Mouse (Mus musculus) forebrain, embryonic 11.5 days (tissue): Measurements from ENCODE around the gene Gm10803. TPM values are rescaled to one million over a fixed set of nuclear protein-coding genes. Genes with fewer than 3 reads are reported as not detected.
"Not testable (repeated sequence)": the region's sequence is repeated elsewhere in the genome, so short reads cannot be mapped to it uniquely, and the experiment has no call there.

ENCODE experiments used
- ATAC-seq: fragments of 200-750 bp; cut with Nextera tagmentation; replicated peaks from 2 replicates; pipeline ENCODE4 v1.8.0; 2017; ENCODE audit warnings: moderate TSS enrichment; ENCODE audit not compliant: low FRiP score
- DNase-seq: peaks from one replicate; pipeline ENCODE4 v3.0.0-alpha.2; 2017; ENCODE audit warnings: low spot score
- H3K27ac ChIP-seq: fragments of 300-500 bp; sonication (generic); 2 replicates; pipeline ENCODE4 v1.5.1; 2014; ENCODE audit warnings: low read depth, low read length
- H3K27me3 ChIP-seq: fragments of 300-500 bp; sonication (generic); 2 replicates; pipeline ENCODE4 v1.6.1; 2014; ENCODE audit warnings: mild to moderate bottlenecking, low read length, mixed read lengths; ENCODE audit not compliant: control insufficient read depth, insufficient read depth
- H3K36me3 ChIP-seq: fragments of 300-500 bp; sonication (generic); 2 replicates; pipeline ENCODE4 v1.6.1; 2014; ENCODE audit warnings: mild to moderate bottlenecking, low read length, moderate library complexity, mixed read lengths; ENCODE audit not compliant: control insufficient read depth, insufficient read depth
- H3K4me1 ChIP-seq: fragments of 300-500 bp; sonication (generic); replicated peaks from 2 replicates; pipeline ENCODE4 v1.6.1; 2014; ENCODE audit warnings: low read length, mixed read lengths; ENCODE audit not compliant: control insufficient read depth, insufficient read depth
- H3K4me2 ChIP-seq: fragments of 300-500 bp; sonication (generic); 2 replicates; pipeline ENCODE4 v1.6.1; 2014; ENCODE audit warnings: low read depth, mild to moderate bottlenecking, low read length, moderate library complexity, mixed read lengths; ENCODE audit not compliant: severe bottlenecking
- H3K4me3 ChIP-seq: fragments of 300-500 bp; sonication (generic); 2 replicates; pipeline ENCODE4 v1.5.1; 2014; ENCODE audit warnings: low read depth, low read length
- H3K9ac ChIP-seq: fragments of 300-500 bp; sonication (generic); 2 replicates; pipeline ENCODE4 v1.6.1; 2014; ENCODE audit warnings: low read length
- H3K9me3 ChIP-seq: fragments of 300-500 bp; sonication (generic); 2 replicates; pipeline ENCODE4 v1.6.1; 2016; ENCODE audit warnings: low read length, mixed read lengths; ENCODE audit not compliant: control insufficient read depth
- WGBS: fragments of 180-500 bp; shearing (Covaris S2); extraction: QIAGEN DNeasy Blood & Tissue Kit; methylation state at CpG from one replicate; pipeline ENCODE4 v1.1.7; 2014; 5-methylcytosine and 5-hydroxymethylcytosine counted together
- polyA plus RNA-seq: library from polyadenylated mRNA; unstranded; fragments of >200 nt; fragmentation: Nextera tagmentation; extraction: Ambion mirVana; gene quantifications from 2 replicates; pipeline ENCODE4 v1.2.1, GENCODE M21; 2014

The Gm10803 gene
- polyA plus RNA-seq, result not detected in 2 replicates

DNA sequence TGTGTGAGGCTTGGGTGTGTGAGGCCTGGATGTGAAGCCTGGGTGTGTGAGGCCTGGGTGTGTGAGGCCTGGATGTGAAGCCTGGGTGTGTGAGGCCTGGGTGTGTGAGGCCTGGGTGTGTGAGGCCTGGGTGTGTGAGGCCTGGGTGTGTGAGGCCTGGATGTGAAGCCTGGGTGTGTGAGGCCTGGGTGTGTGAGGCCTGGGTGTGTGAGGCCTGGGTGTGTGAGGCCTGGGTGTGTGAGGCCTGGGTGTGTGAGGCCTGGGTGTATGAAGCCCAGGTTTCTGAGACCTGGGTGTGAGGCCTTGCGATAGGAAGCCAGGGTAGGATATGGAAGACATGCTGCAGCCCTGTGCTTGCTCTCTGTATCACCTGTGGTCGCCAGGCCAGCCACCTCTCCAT is at the start of gene Gm10803:
Gm10803 (plus strand) TSS at position 301 of the 400 bp plus-strand sequence.
- WGBS, result 86% methylated on average over 2 of the region's 2 CpGs

DNA sequence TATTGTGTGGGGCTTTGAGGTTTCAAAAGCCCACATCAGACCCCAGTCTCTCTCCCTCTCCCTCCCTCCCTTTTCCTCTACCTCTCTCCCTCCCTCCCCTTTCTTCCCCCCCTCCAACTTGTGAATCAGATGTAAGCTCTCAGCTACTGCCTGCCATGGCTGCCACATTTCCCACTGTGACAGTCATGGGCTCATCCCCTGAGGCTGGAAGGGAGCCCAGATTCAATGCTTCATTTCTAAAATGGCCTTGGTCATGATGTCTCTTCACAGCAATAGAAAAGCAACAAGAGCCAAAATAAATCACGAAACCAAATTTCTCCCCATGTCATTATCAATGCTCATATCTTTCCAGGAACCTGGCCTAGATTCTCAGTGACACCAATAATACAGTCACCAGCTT is 49.5 kb upstream of the Gm10803 start:
- no peak overlapping the region for H3K4me2 ChIP-seq
- H3K36me3 ChIP-seq, result no peaks in the 10 kb centered on the region
- no peak for ATAC-seq
- no peak for DNase-seq
- WGBS, result 89% methylated on average over 1 of the region's 1 CpGs
- H3K9ac ChIP-seq, result no peak overlapping the region
- H3K4me3 ChIP-seq, result no peak overlapping the region
- H3K4me1 ChIP-seq, result no peaks in the 10 kb centered on the region
- no peaks in the 10 kb centered on the region for H3K9me3 ChIP-seq
- H3K27me3 ChIP-seq, result no peaks in the 10 kb centered on the region
- no peak overlapping the region for H3K27ac ChIP-seq

More for the DNA sequence above, at the start of gene Gm10803:
- DNase-seq, H3K4me1 ChIP-seq, H3K4me3 ChIP-seq, H3K9ac ChIP-seq, H3K4me2 ChIP-seq, H3K27me3 ChIP-seq, H3K36me3 ChIP-seq, ATAC-seq, H3K9me3 ChIP-seq, H3K27ac ChIP-seq: not testable (repeated sequence)

DNA sequence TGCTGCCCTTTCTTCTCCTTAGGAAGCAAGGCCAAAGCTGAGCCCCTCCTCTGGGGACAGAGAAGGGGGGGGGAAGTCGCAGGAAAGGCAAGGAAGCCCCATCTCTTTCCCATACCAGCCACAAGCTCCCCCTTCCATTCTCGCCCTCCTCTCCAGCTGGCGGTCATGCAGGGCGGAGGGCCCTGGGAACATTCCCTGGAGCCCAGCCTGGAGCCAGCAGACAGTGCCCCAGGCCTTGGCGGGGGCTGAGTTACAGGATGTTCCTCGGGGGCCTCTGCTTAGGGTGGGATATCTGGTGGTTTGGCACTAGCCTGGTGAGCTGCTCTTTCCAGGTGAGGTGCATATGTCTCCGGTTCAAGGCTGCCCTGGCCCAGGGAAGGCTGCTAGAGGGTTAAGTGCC is 48.2 kb upstream of the Gm10803 start:
- no peaks in the 10 kb centered on the region for H3K9me3 ChIP-seq
- H3K4me3 ChIP-seq, result no peak overlapping the region
- no peak overlapping the region for H3K27ac ChIP-seq
- no peaks in the 10 kb centered on the region for H3K4me1 ChIP-seq
- no peak overlapping the region for H3K9ac ChIP-seq
- no peaks in the 10 kb centered on the region for H3K36me3 ChIP-seq
- no peak overlapping the region for H3K4me2 ChIP-seq
- ATAC-seq (no peak), DNase-seq (no peak)
- 65% methylated on average over 7 of the region's 7 CpGs for WGBS
- H3K27me3 ChIP-seq, result no peaks in the 10 kb centered on the region

DNA sequence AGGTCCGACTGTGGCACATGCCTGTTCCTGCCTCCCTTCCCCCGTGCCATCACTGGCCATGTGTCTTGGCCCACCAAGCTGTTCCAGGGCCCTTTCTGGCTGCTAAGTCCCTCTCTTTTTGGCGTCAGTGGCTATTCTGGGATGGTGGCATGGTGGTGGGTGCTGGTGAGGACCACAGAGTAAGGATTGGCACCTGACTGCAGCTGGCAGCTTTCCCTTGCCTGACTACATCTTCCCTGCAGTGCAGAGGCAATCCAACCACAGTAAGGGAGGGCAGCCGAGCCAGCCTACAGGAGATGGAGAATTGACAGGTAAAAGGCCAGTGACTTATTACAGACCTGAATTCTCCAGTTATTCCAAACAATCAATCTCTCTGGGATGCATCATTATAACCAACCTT is 45.1 kb upstream of the Gm10803 start:
- no peak for ATAC-seq
- WGBS, result 88% methylated on average over 4 of the region's 4 CpGs

DNA sequence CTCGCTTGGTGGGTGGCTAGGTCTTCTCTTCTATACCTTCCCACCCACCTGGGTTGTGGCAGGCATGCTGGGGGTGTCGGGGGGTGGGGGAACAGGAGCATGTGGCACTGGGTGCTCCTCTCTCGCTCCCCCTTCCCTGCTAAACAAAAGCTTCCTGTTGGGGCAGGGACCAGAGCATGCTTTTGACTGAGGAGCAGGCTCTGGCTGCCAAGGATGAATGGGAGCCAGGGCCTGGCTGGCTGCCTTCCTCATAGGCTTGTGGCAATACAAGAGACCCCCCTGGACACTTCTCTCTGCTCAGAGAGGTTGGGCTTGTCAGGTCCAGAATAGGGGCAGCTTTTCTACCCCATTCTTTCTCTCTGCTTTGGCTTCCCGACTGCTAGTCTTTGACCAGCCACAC is 39.3 kb upstream of the Gm10803 start:
- no peak for DNase-seq
- WGBS, result 76% methylated on average over 4 of the region's 4 CpGs
- no peak for ATAC-seq

More for the DNA sequence above, 45.1 kb upstream of the Gm10803 start:
- Histone ChIP-seq H3K4me3 (no peak overlapping the region), H3K9me3 (no peaks in the 10 kb centered on the region), H3K27ac (no peak overlapping the region), H3K36me3 (no peaks in the 10 kb centered on the region), H3K4me2 (no peak overlapping the region), H3K9ac (no peak overlapping the region), H3K4me1 (no peaks in the 10 kb centered on the region), H3K27me3 (no peaks in the 10 kb centered on the region)
- DNase-seq, result no peak

DNA sequence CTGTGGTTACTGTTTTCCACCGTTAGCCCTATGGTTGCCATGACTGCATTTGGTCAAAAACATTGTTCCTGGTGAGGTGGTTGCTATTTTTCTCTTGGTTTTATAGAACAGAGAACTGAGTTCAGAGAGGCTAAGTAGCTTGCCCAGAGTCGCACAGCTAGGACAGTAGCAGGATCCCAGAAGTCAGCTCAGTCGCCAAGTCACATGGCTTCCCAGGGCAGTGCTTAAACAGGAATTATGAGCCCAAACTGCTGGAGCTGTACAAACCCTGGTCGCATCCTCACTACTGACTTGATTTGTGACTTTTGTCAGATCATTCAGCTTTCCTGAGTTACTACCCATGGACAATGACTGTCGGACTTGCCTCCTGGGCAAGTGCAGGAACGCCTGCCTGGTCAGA is 38.8 kb upstream of the Gm10803 start:
- H3K27me3 ChIP-seq, result no peaks in the 10 kb centered on the region
- no peak for ATAC-seq
- H3K36me3 ChIP-seq, result no peaks in the 10 kb centered on the region
- H3K4me3 ChIP-seq, result no peak overlapping the region
- DNase-seq, result no peak
- no peak overlapping the region for H3K4me2 ChIP-seq
- no peak overlapping the region for H3K27ac ChIP-seq
- H3K9ac ChIP-seq, result no peak overlapping the region
- no peaks in the 10 kb centered on the region for H3K4me1 ChIP-seq
- H3K9me3 ChIP-seq, result no peaks in the 10 kb centered on the region
- 81% methylated on average over 6 of the region's 6 CpGs for WGBS

More for the DNA sequence above, 39.3 kb upstream of the Gm10803 start:
- Histone ChIP-seq H3K36me3 (no peaks in the 10 kb centered on the region), H3K4me2 (no peak overlapping the region), H3K9ac (no peak overlapping the region), H3K4me3 (no peak overlapping the region), H3K27me3 (no peaks in the 10 kb centered on the region), H3K4me1 (no peaks in the 10 kb centered on the region), H3K27ac (no peak overlapping the region), H3K9me3 (no peaks in the 10 kb centered on the region)

DNA sequence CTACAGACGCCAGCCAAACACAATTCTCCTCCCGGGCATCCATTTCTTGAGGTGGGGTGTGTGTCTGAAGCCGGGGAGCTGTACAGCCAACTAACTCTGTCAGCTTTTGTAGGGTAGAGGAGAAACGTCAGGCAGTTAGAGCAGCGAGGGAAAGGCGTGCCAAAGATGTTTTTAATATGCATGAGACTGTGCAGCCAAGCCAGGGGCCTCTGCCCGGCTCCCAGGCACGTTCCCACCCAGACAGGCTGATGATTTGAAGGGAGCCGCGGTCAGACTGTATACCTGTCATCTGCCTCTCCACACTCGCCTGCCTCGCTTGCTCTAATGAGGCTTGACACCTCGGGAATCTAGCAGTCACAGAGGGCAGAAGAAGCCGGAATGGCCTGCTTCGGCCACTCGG is 38.4 kb upstream of the Gm10803 start:
- Histone ChIP-seq H3K27ac (no peak overlapping the region), H3K36me3 (no peaks in the 10 kb centered on the region), H3K4me2 (no peak overlapping the region), H3K4me3 (no peak overlapping the region), H3K9me3 (no peaks in the 10 kb centered on the region), H3K27me3 (no peaks in the 10 kb centered on the region), H3K9ac (no peak overlapping the region), H3K4me1 (no peaks in the 10 kb centered on the region)
- DNase-seq, result no peak
- WGBS, result 77% methylated on average over 16 of the region's 16 CpGs
- no peak for ATAC-seq

DNA sequence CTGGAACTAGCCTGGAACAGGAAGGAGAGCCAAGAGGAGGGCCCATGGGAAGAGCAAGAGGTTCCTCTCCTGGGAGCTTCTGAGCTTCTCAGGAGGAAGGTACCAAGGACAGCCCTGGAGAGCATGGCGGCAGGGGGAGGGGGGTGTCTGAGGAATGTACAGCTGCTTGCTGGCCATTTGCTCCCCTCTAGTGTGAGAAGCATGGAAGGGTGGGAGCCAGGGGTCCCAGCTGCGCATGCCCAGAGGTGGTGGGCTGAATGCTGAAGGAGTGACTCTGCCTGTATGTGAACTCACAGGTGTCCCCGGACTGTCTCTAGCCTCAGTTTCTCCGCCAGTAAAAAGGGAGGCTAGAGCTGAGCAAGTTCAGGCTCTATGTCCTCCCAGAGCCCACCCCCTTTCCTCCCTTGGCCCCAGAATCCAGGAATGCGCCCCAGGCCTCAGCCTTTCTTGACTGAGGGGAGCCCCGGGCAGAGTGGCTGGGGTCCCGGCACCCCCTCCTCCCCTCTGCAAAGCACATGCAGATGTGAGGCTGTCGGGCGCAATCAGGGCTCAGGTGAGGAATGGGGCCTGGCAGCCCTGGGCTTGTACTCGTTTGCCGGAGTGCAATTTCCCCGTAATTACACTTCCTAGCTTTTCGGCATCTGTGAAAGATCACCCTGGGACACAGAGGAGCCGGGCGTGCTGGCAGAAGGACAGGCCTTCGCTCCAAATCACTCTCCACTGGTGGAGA is 35.2 kb upstream of the Gm10803 start:
- Histone ChIP-seq H3K27me3 (no peaks in the 10 kb centered on the region), H3K9me3 (no peaks in the 10 kb centered on the region), H3K4me1 (no peaks in the 10 kb centered on the region), H3K36me3 (no peaks in the 10 kb centered on the region), H3K9ac (no peak overlapping the region), H3K27ac (no peak overlapping the region), H3K4me2 (no peak overlapping the region), H3K4me3 (no peak overlapping the region)
- 85% methylated on average over 16 of the region's 16 CpGs for WGBS
- ATAC-seq (no peak), DNase-seq (no peak)

DNA sequence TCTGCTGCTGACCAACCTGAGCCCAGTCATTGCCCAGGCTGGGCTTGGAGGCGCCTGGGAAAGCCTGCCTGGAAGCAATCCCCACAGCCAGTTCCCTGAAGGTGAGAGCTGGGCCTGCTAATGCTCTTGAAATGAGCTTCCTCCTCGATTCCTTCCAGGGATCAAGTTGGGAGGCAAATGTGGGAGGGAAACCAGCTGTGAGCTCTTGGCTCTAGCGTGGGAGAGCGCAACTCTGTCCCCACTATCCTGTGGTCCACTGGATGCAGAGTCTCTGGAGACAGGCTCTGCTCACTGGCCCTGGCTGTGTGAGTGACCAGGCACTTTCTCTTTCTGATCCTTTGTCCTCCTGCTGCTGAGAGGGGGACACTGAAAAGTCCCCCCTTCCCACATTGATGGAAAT is 30.8 kb upstream of the Gm10803 start:
- Histone ChIP-seq H3K4me2 (no peak overlapping the region), H3K4me3 (no peak overlapping the region), H3K9ac (no peak overlapping the region), H3K27ac (no peak overlapping the region), H3K36me3 (no peaks in the 10 kb centered on the region), H3K9me3 (no peaks in the 10 kb centered on the region), H3K4me1 (no peaks in the 10 kb centered on the region), H3K27me3 (no peaks in the 10 kb centered on the region)
- DNase-seq, result no peak
- WGBS, result 68% methylated on average over 4 of the region's 4 CpGs
- no peak for ATAC-seq
